Mouse (Mus musculus): ENCODE data around the gene Cldn34b1. TPM values are rescaled to one million over a fixed set of nuclear protein-coding genes. Genes with fewer than 3 reads are reported as not detected.
"Not testable (repeated sequence)": the region's sequence is repeated elsewhere in the genome, so short reads cannot be mapped to it uniquely, and the experiment has no call there.

Cldn34b1 gene
- polyA plus RNA-seq (2014; fragmentation: Nextera tagmentation; extraction: Ambion mirVana), result not detected in 2 replicates

- H3K9ac ChIP-seq (ENCODE audit: low read length), result not testable (repeated sequence)
These were observed at the start of gene Cldn34b1 for GRCm38 (mm10) chrX:154890167-154890566. Gene Cldn34b1 (minus strand): TSS chrX:154890267.

DNA sequence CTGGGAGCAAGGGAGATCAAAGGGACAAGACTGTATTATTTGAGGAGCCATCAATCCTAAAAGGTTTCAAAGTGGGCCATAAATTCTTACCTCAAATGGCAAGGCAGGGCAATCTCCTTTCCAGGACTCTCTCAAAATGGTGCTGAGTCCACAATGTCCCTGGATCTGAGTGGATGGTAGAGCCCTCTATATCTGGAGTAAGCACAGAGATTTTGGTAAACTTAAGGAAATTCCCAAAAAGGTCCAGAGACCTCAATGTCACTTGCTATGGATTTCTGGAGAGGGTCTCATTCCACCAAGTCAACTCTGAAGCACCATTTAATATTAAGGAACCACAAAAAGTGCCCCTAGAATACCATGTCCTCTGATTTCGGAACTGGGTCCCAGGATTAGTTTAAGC, 45.8 kb upstream of the Cldn34b1 start, which contains the start of gene Magea6:
Magea6 (minus strand) TSS at position 101 of the 400 bp plus-strand sequence.
- H3K9me3 ChIP-seq (ENCODE audit: control insufficient read depth, low read length); H3K4me3 ChIP-seq (ENCODE audit: low read depth, low read length); H3K4me1 ChIP-seq (ENCODE audit: control insufficient read depth, insufficient read depth, low read length); DNase-seq (ENCODE audit: low spot score, missing footprints); H3K27me3 ChIP-seq (ENCODE audit: control insufficient read depth, insufficient read depth, low read length); H3K36me3 ChIP-seq (ENCODE audit: control insufficient read depth, insufficient read depth, low read length); H3K27ac ChIP-seq (ENCODE audit: low read depth, low read length); H3K9ac ChIP-seq (ENCODE audit: low read length); ATAC-seq (ENCODE audit: low FRiP score); H3K4me2 ChIP-seq: not testable (repeated sequence)
- 76% methylated on average over 1 of the region's 1 CpGs for WGBS

More at GRCm38 (mm10) chrX:154890167-154890566, at the start of gene Cldn34b1:
- not testable (repeated sequence) for H3K27me3 ChIP-seq (ENCODE audit: control insufficient read depth, insufficient read depth, low read length); H3K4me1 ChIP-seq (ENCODE audit: control insufficient read depth, insufficient read depth, low read length); DNase-seq (ENCODE audit: low spot score, missing footprints); H3K4me2 ChIP-seq; ATAC-seq (ENCODE audit: low FRiP score); H3K27ac ChIP-seq (ENCODE audit: low read depth, low read length); H3K9me3 ChIP-seq (ENCODE audit: control insufficient read depth, low read length); H3K36me3 ChIP-seq (ENCODE audit: control insufficient read depth, insufficient read depth, low read length); H3K4me3 ChIP-seq (ENCODE audit: low read depth, low read length)
- 77% methylated on average over 3 of the region's 3 CpGs for WGBS

Other genes with a start within 250 kb of the Cldn34b1 start
- not detected in 2 replicates for gene Magea6, start 45.7 kb upstream of the Cldn34b1 start, polyA plus RNA-seq (2014; fragmentation: Nextera tagmentation; extraction: Ambion mirVana)
- not detected in 2 replicates for gene Magea3, start 59.2 kb upstream of the Cldn34b1 start, polyA plus RNA-seq (2014; fragmentation: Nextera tagmentation; extraction: Ambion mirVana)
- gene Magea8, start 105.6 kb upstream of the Cldn34b1 start, polyA plus RNA-seq (2014; fragmentation: Nextera tagmentation; extraction: Ambion mirVana), result not detected in 2 replicates
- not detected in 2 replicates for gene Magea5, start 172.9 kb upstream of the Cldn34b1 start, polyA plus RNA-seq (2014; fragmentation: Nextera tagmentation; extraction: Ambion mirVana)
- gene Magea1, start 199.5 kb upstream of the Cldn34b1 start, polyA plus RNA-seq (2014; fragmentation: Nextera tagmentation; extraction: Ambion mirVana), result not detected in 2 replicates
- gene Magea2, start 203.4 kb upstream of the Cldn34b1 start, polyA plus RNA-seq (2014; fragmentation: Nextera tagmentation; extraction: Ambion mirVana), result not detected in 2 replicates
- not detected in 2 replicates for gene Cldn34b2, start 238.1 kb upstream of the Cldn34b1 start, polyA plus RNA-seq (2014; fragmentation: Nextera tagmentation; extraction: Ambion mirVana)

Measured in midbrain, embryonic 11.5 days (tissue).